Mouse (Mus musculus) regulatory T cell (primary cell): ENCODE results near the gene Mb.

Experiments
- in situ Hi-C: fragments of 300-600 bp; cut with MboI, MseI; formaldehyde crosslinking; loops from one replicate; pipeline ENCODE4 v1.15.1; 2025; ENCODE audit warnings: high pct_unique_total_duplicates

Mb gene

DNA sequence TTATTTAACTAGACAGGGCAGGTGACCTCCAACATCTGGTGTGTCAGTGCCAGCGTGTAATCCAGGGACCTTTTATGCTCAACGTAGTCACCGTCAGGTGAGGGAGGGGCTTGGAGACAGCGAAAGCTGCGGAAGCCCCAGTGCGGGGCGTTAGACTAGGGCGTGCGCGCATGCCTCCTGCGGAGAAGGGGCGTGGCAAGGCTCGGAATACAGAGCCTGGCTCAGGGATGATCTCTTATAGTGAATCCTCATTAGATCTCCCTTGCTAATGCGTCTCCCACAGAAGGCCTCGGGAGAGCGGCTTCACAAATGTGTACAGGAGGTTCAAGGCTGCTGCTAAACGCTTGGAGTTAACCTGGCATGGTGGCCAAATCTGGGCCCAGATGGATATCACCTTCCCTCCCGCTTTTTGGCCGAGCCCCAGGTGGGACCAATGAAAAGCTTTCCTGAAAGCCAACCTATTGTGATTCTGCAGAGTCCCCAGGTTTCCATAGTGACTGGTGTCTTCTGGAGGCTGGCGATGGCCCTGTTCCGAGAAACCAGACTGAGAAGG is 62.9 kb downstream of the Mb start:
- in situ Hi-C loops: no loop called here

GRCm38 (mm10) chr15:76987137-76987536 is 63.3 kb downstream of the Mb start:
- in situ Hi-C loops: no loop called here

- in situ Hi-C loops: no loop called here
Measured at GRCm38 (mm10) chr15:76982745-76983144, 67.7 kb downstream of the Mb start.

DNA sequence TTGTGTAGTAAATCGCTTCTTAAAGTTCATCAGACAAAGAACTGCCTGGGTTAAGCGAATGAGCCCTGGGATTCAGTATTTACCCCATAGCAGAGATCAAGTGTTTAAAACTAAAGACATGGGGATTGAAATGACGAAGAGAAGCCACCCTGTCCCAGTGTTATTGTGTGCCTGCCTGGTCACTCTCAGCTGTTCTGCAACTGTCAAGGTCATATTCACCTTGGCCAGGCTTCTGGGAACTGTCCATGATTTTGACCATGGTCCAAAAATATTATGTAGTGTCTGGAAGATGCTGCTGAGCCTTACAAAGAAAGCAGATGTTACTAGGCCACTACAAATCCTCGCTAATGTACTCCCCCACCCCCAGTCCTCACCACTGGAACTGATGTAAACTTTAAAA is 70.7 kb downstream of the Mb start:
- in situ Hi-C loops: no loop called here

DNA sequence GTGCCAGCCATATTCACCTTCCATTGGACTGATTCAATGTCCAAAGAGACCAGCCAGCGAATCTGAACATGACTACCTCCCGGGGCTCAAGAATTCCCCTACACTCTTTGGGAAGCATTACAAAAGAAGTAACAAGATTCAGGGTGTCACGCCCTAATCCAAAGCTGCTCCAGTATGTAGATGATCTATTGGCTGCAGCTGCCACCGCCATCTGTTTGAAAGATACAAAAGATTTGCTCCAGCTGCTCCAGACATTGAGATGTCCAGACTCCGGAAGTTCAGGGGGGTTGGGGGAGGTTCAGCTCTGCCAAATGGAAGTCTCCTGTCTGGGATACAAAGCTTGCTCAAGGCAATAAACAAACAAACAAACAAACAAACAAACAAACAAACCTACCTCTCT is 73.9 kb downstream of the Mb start:
- in situ Hi-C loops: no loop called here

- in situ Hi-C loops: no loop called here
Measured at GRCm38 (mm10) chr15:76973855-76974651, 76.4 kb downstream of the Mb start.

GRCm38 (mm10) chr15:76973272-76973854 is 77.1 kb downstream of the Mb start:
- in situ Hi-C loops: no loop called here

- in situ Hi-C loops: no loop called here
Measured at GRCm38 (mm10) chr15:76972661-76973060, 77.8 kb downstream of the Mb start.
